Mouse (Mus musculus) megakaryocyte, embryonic 14.5 days (primary cell): Measurements from ENCODE around the gene Gbp10. TPM values are rescaled to one million over a fixed set of nuclear protein-coding genes. Genes with fewer than 3 reads are reported as not detected.

ENCODE experiments used
- H3K27me3 ChIP-seq: replicated peaks from 2 replicates; pipeline ENCODE3; 2012; ENCODE audit warnings: inconsistent platforms
- H3K36me3 ChIP-seq: replicated peaks from 2 replicates; pipeline ENCODE3; 2012; ENCODE audit warnings: low read length, inconsistent platforms, mixed read lengths
- H3K4me1 ChIP-seq: 2 replicates; pipeline ENCODE4 v1.6.1; 2012; ENCODE audit warnings: inconsistent platforms
- H3K4me3 ChIP-seq: replicated peaks from 2 replicates; pipeline ENCODE3; 2012; ENCODE audit warnings: moderate library complexity, mild to moderate bottlenecking, inconsistent platforms
- H3K9me3 ChIP-seq: 2 replicates; pipeline ENCODE4 v1.6.1; 2012; ENCODE audit warnings: inconsistent platforms
- FLI1 ChIP-seq: IDR thresholded peaks from 2 replicates; pipeline ENCODE4 v1.6.1; 2012; ENCODE audit warnings: low read length, inconsistent platforms, mixed read lengths
- GATA1 ChIP-seq: IDR thresholded peaks from 3 replicates; pipeline ENCODE4 v1.6.1; 2012; ENCODE audit warnings: mixed read lengths, low read length, inconsistent platforms, borderline replicate concordance
- polyA plus RNA-seq: library from polyadenylated mRNA; stranded (reverse); fragments of >175 nt; gene quantifications from 2 replicates; pipeline ENCODE4 v1.2.3, GENCODE M21; 2012; ENCODE audit warnings: low replicate concordance; ENCODE audit not compliant: insufficient read depth

The Gbp10 gene
- polyA plus RNA-seq, 1 experiment = not detected

- Histone ChIP-seq H3K36me3 (no peaks in the 10 kb centered on the region), H3K27me3 (peaks cover 2% of the 10 kb centered on the region), H3K4me1 (no peaks in the 10 kb centered on the region), H3K9me3 (peaks cover 19% of the 10 kb centered on the region), H3K4me3 (no peak overlapping the region)
- TF ChIP-seq GATA1 (no peak), FLI1 (no peak)
Observed at GRCm38 (mm10) chr5:105181446-105181845, 57.9 kb downstream of the Gbp10 start.

Other genes starting within 250 kb of the Gbp10 start
- 3.6 TPM in 1 of 2 replicates, not detected in the other for gene Gbp9, start 100.0 kb downstream of the Gbp10 start, polyA plus RNA-seq
- 0.47 TPM in 1 of 2 replicates, not detected in the other for gene Gbp8, start 100.0 kb downstream of the Gbp10 start, polyA plus RNA-seq
- gene Gbp4, start 99.9 kb downstream of the Gbp10 start, polyA plus RNA-seq = 2.3 TPM in 1 of 2 replicates, not detected in the other
- 0.36 TPM in 1 of 2 replicates, not detected in the other for gene Gm43302, start 54.2 kb upstream of the Gbp10 start, polyA plus RNA-seq
- gene Gbp6, start 54.2 kb upstream of the Gbp10 start, polyA plus RNA-seq = 0.53 TPM in 1 of 2 replicates, not detected in the other
- 1.3 and 1.4 TPM in 2 replicates for gene Lrrc8b, start 176.2 kb upstream of the Gbp10 start, polyA plus RNA-seq